Mouse (Mus musculus) bone marrow macrophage, adult 2 months (primary cell): ENCODE results near the gene H2-DMa.

Experiments
- CTCF ChIP-seq: IDR thresholded peaks from 2 replicates; pipeline ENCODE4 v1.5.1; 2012; ENCODE audit warnings: low read depth, mild to moderate bottlenecking, low read length, moderate library complexity
- POLR2A ChIP-seq: IDR thresholded peaks from 2 replicates; pipeline ENCODE4 v1.6.1; 2012; ENCODE audit warnings: mild to moderate bottlenecking, low read depth, low read length, borderline replicate concordance

GRCm38 (mm10) chr17:34172528-34172927, 53.2 kb downstream of the H2-DMa start:
- no peak for TF ChIP-seq CTCF
- no peak for TF ChIP-seq POLR2A
